Mouse (Mus musculus) liver, adult 2 months (tissue): ENCODE measurements at regions not wholly inside any gene's neighbourhood (a gene's known extent, or its start where the extent isn't known, plus 50 kb on each side); places are given as distances from the start of the nearest gene placed in this dataset.

Experiments
- CTCF ChIP-seq: fragments of 200-500 bp; IDR thresholded peaks from 2 replicates; pipeline ENCODE4 v1.5.1; 2011; ENCODE audit warnings: low read depth, low read length, control low read depth
- POLR2A ChIP-seq: fragments of 200-500 bp; IDR thresholded peaks from 2 replicates; pipeline ENCODE4 v1.6.1; 2011; ENCODE audit warnings: low read length, control low read depth; ENCODE audit not compliant: insufficient read depth; ENCODE audit errors: extremely low read depth

DNA sequence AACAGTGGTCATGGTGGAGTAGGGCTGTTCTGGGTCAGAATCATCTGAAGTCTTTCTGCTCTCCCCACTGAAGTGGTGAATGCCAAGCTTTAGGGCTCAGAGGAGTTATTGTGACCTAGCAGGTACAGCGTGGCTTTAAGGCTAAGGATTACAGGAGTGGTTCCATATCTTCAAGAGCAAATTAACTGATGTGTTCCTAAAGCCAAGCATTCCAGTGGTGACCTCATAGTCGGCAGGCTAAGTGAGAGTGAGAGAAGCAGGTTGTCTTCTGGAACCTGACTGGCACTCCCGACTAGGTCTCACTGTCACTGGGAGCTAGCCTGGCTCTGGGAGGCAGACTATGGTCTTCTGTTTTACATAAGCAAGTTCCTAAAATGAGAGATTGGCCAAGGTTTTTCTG, 116.3 kb downstream of the Snx18 start:
- TF ChIP-seq CTCF (no peak), POLR2A (no peak)
